Comparison of ENCODE assay signal across 8 mouse cellular contexts in genomic region chr1:46970470-46970869, GRCm38 (mm10).
DNase-seq lines count a peak whose midpoint lies in the region; ATAC-seq and TF ChIP-seq lines count a peak whose summit lies in the region.

No protein-coding gene starts in this region.

- DNase-seq in left cerebral cortex, adult 18-20 months (ENCODE audit: low spot score in 2 of 2): peak; percentile 51 to 58
- DNase-seq in left cerebral cortex, adult 11 months (ENCODE audit: low spot score): no peak
- peak; percentile 24 for DNase-seq in ES-E14 (ENCODE audit: low read depth, low spot score)
- peak; percentile 7 to 9 for DNase-seq in adrenal gland, postnatal 4 days (ENCODE audit: low spot score in 2 of 2)
- peak; percentile 15 to 18 for DNase-seq in gastrocnemius, postnatal 36 days
- peak; percentile 13 for DNase-seq in large intestine, adult 2 months (ENCODE audit: low read depth, low spot score)
- peak; percentile 24 for DNase-seq in retina, postnatal 1 day

- no peak overlapping the region for H3K9ac ChIP-seq in ES-E14 (ENCODE audit: insufficient read depth, low read depth, low read length, poor library complexity, severe bottlenecking)
- no peak overlapping the region for H3K9ac ChIP-seq in midbrain, embryonic 15.5 days

- intact Hi-C loops in gastrocnemius, postnatal 36 days (cut with DNase I): loop anchor here (2.0 kb wide), 1 partner anchor 120 kb away; no protein-coding TSS in a partner anchor

- H3K36me3 ChIP-seq in ES-E14 (ENCODE audit: control insufficient read depth, insufficient read depth, low read length, poor library complexity, severe bottlenecking): no peaks in the 10 kb centered on the region
- H3K36me3 ChIP-seq in midbrain, embryonic 15.5 days (replicated peaks): no peaks in the 10 kb centered on the region

- H3K9me3 ChIP-seq in ES-E14 (ENCODE audit: control insufficient read depth, insufficient read depth, low read depth, low read length): no peaks in the 10 kb centered on the region
- H3K9me3 ChIP-seq in midbrain, embryonic 15.5 days: no peaks in the 10 kb centered on the region

- in situ Hi-C loops in ES-E14 (cut with MboI; ENCODE audit: low sequenced_read_pairs in 2 of 2, unreplicated experiment in 2 of 2): no loop called here

- no peak overlapping the region for H3K4me2 ChIP-seq in midbrain, embryonic 15.5 days

- H3K4me1 ChIP-seq in ES-E14 (ENCODE audit: control insufficient read depth in 2 of 2, insufficient read depth in 2 of 2, low read length in 2 of 2, poor library complexity in 1 of 2): no peaks in the 10 kb centered on the region
- peaks cover 17% of the 10 kb centered on the region for H3K4me1 ChIP-seq in midbrain, embryonic 15.5 days

- 12% methylated on average over 3 of the region's 3 CpGs for WGBS in large intestine, adult 2 months
- WGBS in midbrain, embryonic 15.5 days: 64% methylated on average over 3 of the region's 3 CpGs

- no peaks in the 10 kb centered on the region for H3K27me3 ChIP-seq in midbrain, embryonic 15.5 days (replicated peaks)

- H3K4me3 ChIP-seq in ES-E14 (ENCODE audit: insufficient read depth in 1 of 2, low read depth in 1 of 2, low read length in 2 of 2, poor library complexity in 1 of 2, severe bottlenecking in 1 of 2): no peak overlapping the region
- H3K4me3 ChIP-seq in midbrain, embryonic 15.5 days: no peak overlapping the region

- ATAC-seq in midbrain, embryonic 15.5 days (replicated peaks): no peak

- H3K27ac ChIP-seq in ES-E14 (ENCODE audit: insufficient read depth, low read depth, low read length, poor library complexity, severe bottlenecking): no peak overlapping the region
- H3K27ac ChIP-seq in midbrain, embryonic 15.5 days: no peak overlapping the region

TF ChIP-seq in ES-E14, 5 proteins besides CTCF, POLR2A, EP300 and RAD21:
- TF ChIP-seq ZC3H11A (IDR thresholded peaks at IDR 0.05; ENCODE audit: borderline replicate concordance, low read depth, low read length): 0 out of 2 replicates have a peak, but pooled peaks have one; percentile 32
- peak; percentile 91 for TF ChIP-seq ZNF384 (IDR thresholded peaks at IDR 0.05; ENCODE audit: low read depth, low read length)
- no peak for TF ChIP-seq HCFC1 (IDR thresholded peaks at IDR 0.05; ENCODE audit: borderline replicate concordance, insufficient read depth, low read length)
- no peak for TF ChIP-seq MAFK (IDR thresholded peaks at IDR 0.05; ENCODE audit: insufficient read depth, low read depth, low read length)
- no peak for TF ChIP-seq CHD2 (IDR thresholded peaks at IDR 0.05; ENCODE audit: low read depth, low read length)
